Mouse (Mus musculus) kidney, postnatal 0 days (tissue): ENCODE measurements around the gene Aldh1a2. TPM values are rescaled to one million over a fixed set of nuclear protein-coding genes. Genes with fewer than 3 reads are reported as not detected.

ENCODE experiments used
- ATAC-seq: fragments of 200-750 bp; cut with Nextera tagmentation; replicated peaks from 2 replicates; pipeline ENCODE4 v1.8.0; 2017; ENCODE audit warnings: low read depth, moderate number of reproducible peaks, moderate TSS enrichment, moderate library complexity; ENCODE audit not compliant: low FRiP score
- DNase-seq: peaks from one replicate; pipeline ENCODE4 v3.0.0-alpha.2; 2016; ENCODE audit warnings: low spot score
- H3K27ac ChIP-seq: fragments of 300-500 bp; sonication (generic); 2 replicates; pipeline ENCODE4 v1.5.1; 2014; ENCODE audit warnings: mild to moderate bottlenecking
- H3K27me3 ChIP-seq: fragments of 300-500 bp; sonication (generic); 2 replicates; pipeline ENCODE4 v1.6.1; 2014; ENCODE audit warnings: low read length, mixed read lengths; ENCODE audit not compliant: insufficient read depth
- H3K36me3 ChIP-seq: fragments of 300-500 bp; sonication (generic); 2 replicates; pipeline ENCODE4 v1.6.1; 2014; ENCODE audit warnings: low read length, mixed read lengths; ENCODE audit not compliant: insufficient read depth
- H3K4me1 ChIP-seq: fragments of 300-500 bp; sonication (generic); replicated peaks from 2 replicates; pipeline ENCODE4 v1.6.1; 2014; ENCODE audit warnings: antibody characterized with exemption, low read length, mixed read lengths; ENCODE audit not compliant: insufficient read depth
- H3K4me2 ChIP-seq: fragments of 300-500 bp; sonication (generic); 2 replicates; pipeline ENCODE4 v1.6.1; 2014; ENCODE audit warnings: mild to moderate bottlenecking, low read length, moderate library complexity, mixed read lengths
- H3K4me3 ChIP-seq: fragments of 300-500 bp; sonication (generic); replicated peaks from 2 replicates; pipeline ENCODE4 v1.5.1; 2014; ENCODE audit warnings: low read depth, low read length
- H3K9ac ChIP-seq: fragments of 300-500 bp; sonication (generic); 2 replicates; pipeline ENCODE4 v1.6.1; 2014; ENCODE audit warnings: low read depth, low read length
- H3K9me3 ChIP-seq: fragments of 300-500 bp; sonication (generic); replicated peaks from 2 replicates; pipeline ENCODE4 v1.6.1; 2016; ENCODE audit warnings: low read length, inconsistent platforms, mixed read lengths
- CTCF ChIP-seq: IDR thresholded peaks from 2 replicates; pipeline ENCODE4 v1.5.1; 2016; ENCODE audit warnings: antibody characterized with exemption, low read depth, mild to moderate bottlenecking, moderate library complexity
- WGBS: fragments of 180-500 bp; shearing (Covaris S2); extraction: QIAGEN DNeasy Blood & Tissue Kit; methylation state at CpG from one replicate; pipeline ENCODE4 v1.1.7; 2014; 5-methylcytosine and 5-hydroxymethylcytosine counted together
- polyA plus RNA-seq: library from polyadenylated mRNA; unstranded; fragments of >200 nt; fragmentation: Nextera tagmentation; extraction: Ambion mirVana; gene quantifications from 2 replicates; pipeline ENCODE4 v1.2.1, GENCODE M21; 2015

The Aldh1a2 gene
- polyA plus RNA-seq, 1 experiment from 2014 or later, result 177 TPM

- no peak for ATAC-seq
These were observed 69.6 kb downstream of the Aldh1a2 start for GRCm38 (mm10) chr9:71285231-71285630.

GRCm38 (mm10) chr9:71286420-71286819 lies 70.8 kb downstream of the Aldh1a2 start:
- DNase-seq (no peak), ATAC-seq (no peak)
- no peak overlapping the region for H3K4me2 ChIP-seq
- no peak overlapping the region for H3K4me3 ChIP-seq
- 91% methylated on average over 9 of the region's 9 CpGs for WGBS
- no peak for TF ChIP-seq CTCF
- no peak overlapping the region for H3K27ac ChIP-seq
- H3K9me3 ChIP-seq, result no peaks in the 10 kb centered on the region
- no peak overlapping the region for H3K9ac ChIP-seq
- H3K27me3 ChIP-seq, result no peaks in the 10 kb centered on the region
- H3K4me1 ChIP-seq, result no peaks in the 10 kb centered on the region
- no peaks in the 10 kb centered on the region for H3K36me3 ChIP-seq

More at GRCm38 (mm10) chr9:71285231-71285630, 69.6 kb downstream of the Aldh1a2 start:
- no peak overlapping the region for H3K9ac ChIP-seq
- 90% methylated on average over 3 of the region's 3 CpGs for WGBS
- TF ChIP-seq CTCF, result no peak
- H3K4me3 ChIP-seq, result no peak overlapping the region
- H3K9me3 ChIP-seq, result no peaks in the 10 kb centered on the region
- H3K4me2 ChIP-seq, result no peak overlapping the region
- no peaks in the 10 kb centered on the region for H3K4me1 ChIP-seq
- no peak for DNase-seq
- no peaks in the 10 kb centered on the region for H3K27me3 ChIP-seq
- H3K36me3 ChIP-seq, result peaks cover 6% of the 10 kb centered on the region; the same call in 1 of the 2 replicates
- H3K27ac ChIP-seq, result no peak overlapping the region

- Histone ChIP-seq H3K4me2 (no peak overlapping the region), H3K4me1 (no peaks in the 10 kb centered on the region), H3K4me3 (no peak overlapping the region), H3K36me3 (no peaks in the 10 kb centered on the region), H3K9ac (no peak overlapping the region), H3K27me3 (no peaks in the 10 kb centered on the region), H3K27ac (no peak overlapping the region), H3K9me3 (no peaks in the 10 kb centered on the region)
- TF ChIP-seq CTCF, result no peak
- WGBS, result 63% methylated on average over 6 of the region's 6 CpGs
- ATAC-seq (no peak), DNase-seq (no peak)
These were observed 73.1 kb downstream of the Aldh1a2 start for GRCm38 (mm10) chr9:71288738-71289137.

- WGBS, result 87% methylated on average over 3 of the region's 3 CpGs
- Histone ChIP-seq H3K36me3 (no peaks in the 10 kb centered on the region), H3K4me3 (no peak overlapping the region), H3K4me2 (no peak overlapping the region), H3K27me3 (no peaks in the 10 kb centered on the region), H3K4me1 (no peaks in the 10 kb centered on the region), H3K9me3 (no peaks in the 10 kb centered on the region), H3K9ac (no peak overlapping the region), H3K27ac (no peak overlapping the region)
- ATAC-seq (no peak), DNase-seq (no peak)
- no peak for TF ChIP-seq CTCF
These were observed 74.2 kb downstream of the Aldh1a2 start for GRCm38 (mm10) chr9:71289810-71290209.

GRCm38 (mm10) chr9:71290730-71291129 lies 75.1 kb downstream of the Aldh1a2 start:
- 0 out of 2 replicates have a peak, but pooled peaks cover 2% of the 10 kb centered on the region for H3K4me1 ChIP-seq
- no peak for TF ChIP-seq CTCF
- H3K9ac ChIP-seq, result no peak overlapping the region
- H3K27me3 ChIP-seq, result no peaks in the 10 kb centered on the region
- WGBS, result 90% methylated on average over 1 of the region's 1 CpGs
- DNase-seq, result no peak
- H3K9me3 ChIP-seq, result no peaks in the 10 kb centered on the region
- H3K4me3 ChIP-seq, result no peak overlapping the region
- H3K4me2 ChIP-seq, result no peak overlapping the region
- no peak for ATAC-seq
- H3K36me3 ChIP-seq, result no peaks in the 10 kb centered on the region
- no peak overlapping the region for H3K27ac ChIP-seq

GRCm38 (mm10) chr9:71295501-71295900 lies 79.9 kb downstream of the Aldh1a2 start:
- Histone ChIP-seq H3K4me1 (0 out of 2 replicates have a peak, but pooled peaks cover 5% of the 10 kb centered on the region), H3K4me3 (no peak overlapping the region), H3K27ac (no peak overlapping the region), H3K36me3 (no peaks in the 10 kb centered on the region), H3K27me3 (no peaks in the 10 kb centered on the region), H3K9me3 (no peaks in the 10 kb centered on the region), H3K4me2 (no peak overlapping the region), H3K9ac (no peak overlapping the region)
- no peak for ATAC-seq
- TF ChIP-seq CTCF, result no peak
- WGBS, result 56% methylated on average over 8 of the region's 8 CpGs
- no peak for DNase-seq

GRCm38 (mm10) chr9:71303594-71303993 lies 88.0 kb downstream of the Aldh1a2 start:
- H3K4me3 ChIP-seq, result no peak overlapping the region
- H3K4me1 ChIP-seq, result no peaks in the 10 kb centered on the region
- no peak overlapping the region for H3K4me2 ChIP-seq
- TF ChIP-seq CTCF, result peak; percentile 42; the same call in 1 of the 2 replicates
- DNase-seq (no peak), ATAC-seq (no peak)
- no peaks in the 10 kb centered on the region for H3K9me3 ChIP-seq
- no peaks in the 10 kb centered on the region for H3K36me3 ChIP-seq
- no peak overlapping the region for H3K27ac ChIP-seq
- no peaks in the 10 kb centered on the region for H3K27me3 ChIP-seq
- 63% methylated on average over 2 of the region's 2 CpGs for WGBS
- H3K9ac ChIP-seq, result no peak overlapping the region
